Mouse (Mus musculus): ENCODE data around the gene Hsd17b14.

- no peak for TF ChIP-seq CTCF (IDR thresholded peaks at IDR 0.05; ENCODE audit: borderline replicate concordance, insufficient read depth, low read depth, low read length)
- TF ChIP-seq POLR2A (IDR thresholded peaks at IDR 0.05; ENCODE audit: borderline replicate concordance, insufficient read depth, low read length) = no peak
These were observed 61.6 kb downstream of the Hsd17b14 start for GRCm38 (mm10) chr7:45616277-45616676.

Data from cerebellum, adult 2 months (tissue).